Mouse (Mus musculus) embryonic facial prominence, embryonic 10.5 days (tissue): ENCODE results near the gene Cd5. TPM values are rescaled to one million over a fixed set of nuclear protein-coding genes. Genes with fewer than 3 reads are reported as not detected.
A peak's percentile ranks its signal among the peaks of the same experiment; 100 is the strongest.

Experiments used
- DNase-seq: peaks from one replicate; pipeline ENCODE4 v3.0.0-alpha.2; 2017; ENCODE audit warnings: low spot score
- H3K27ac ChIP-seq: fragments of 300-500 bp; sonication (generic); replicated peaks from 2 replicates; pipeline ENCODE4 v1.5.1; 2016; ENCODE audit warnings: mild to moderate bottlenecking
- H3K27me3 ChIP-seq: fragments of 300-500 bp; sonication (generic); replicated peaks from 2 replicates; pipeline ENCODE4 v1.6.1; 2016; ENCODE audit warnings: low read depth, mild to moderate bottlenecking; ENCODE audit not compliant: poor library complexity, severe bottlenecking
- H3K36me3 ChIP-seq: fragments of 300-500 bp; sonication (generic); replicated peaks from 2 replicates; pipeline ENCODE4 v1.6.1; 2016; ENCODE audit warnings: mild to moderate bottlenecking, moderate library complexity
- H3K4me1 ChIP-seq: fragments of 300-500 bp; sonication (generic); 2 replicates; pipeline ENCODE4 v1.6.1; 2016
- H3K4me3 ChIP-seq: fragments of 300-500 bp; sonication (generic); 2 replicates; pipeline ENCODE4 v1.5.1; 2016; ENCODE audit warnings: mild to moderate bottlenecking, moderate library complexity
- H3K9me3 ChIP-seq: fragments of 300-500 bp; sonication (generic); 2 replicates; pipeline ENCODE4 v1.6.1; 2016; ENCODE audit warnings: mild to moderate bottlenecking
- WGBS: fragments of 180-500 bp; shearing (Covaris S2); methylation state at CpG from one replicate; pipeline ENCODE4 v1.1.7; 2016; 5-methylcytosine and 5-hydroxymethylcytosine counted together
- polyA plus RNA-seq: library from polyadenylated mRNA; unstranded; fragments of >200 nt; fragmentation: Nextera tagmentation; extraction: Ambion mirVana; gene quantifications from 2 replicates; pipeline ENCODE4 v1.2.1, GENCODE M21; 2016

Gene Cd5
- polyA plus RNA-seq, 1 experiment from 2014 or later: 0.15 TPM

DNA sequence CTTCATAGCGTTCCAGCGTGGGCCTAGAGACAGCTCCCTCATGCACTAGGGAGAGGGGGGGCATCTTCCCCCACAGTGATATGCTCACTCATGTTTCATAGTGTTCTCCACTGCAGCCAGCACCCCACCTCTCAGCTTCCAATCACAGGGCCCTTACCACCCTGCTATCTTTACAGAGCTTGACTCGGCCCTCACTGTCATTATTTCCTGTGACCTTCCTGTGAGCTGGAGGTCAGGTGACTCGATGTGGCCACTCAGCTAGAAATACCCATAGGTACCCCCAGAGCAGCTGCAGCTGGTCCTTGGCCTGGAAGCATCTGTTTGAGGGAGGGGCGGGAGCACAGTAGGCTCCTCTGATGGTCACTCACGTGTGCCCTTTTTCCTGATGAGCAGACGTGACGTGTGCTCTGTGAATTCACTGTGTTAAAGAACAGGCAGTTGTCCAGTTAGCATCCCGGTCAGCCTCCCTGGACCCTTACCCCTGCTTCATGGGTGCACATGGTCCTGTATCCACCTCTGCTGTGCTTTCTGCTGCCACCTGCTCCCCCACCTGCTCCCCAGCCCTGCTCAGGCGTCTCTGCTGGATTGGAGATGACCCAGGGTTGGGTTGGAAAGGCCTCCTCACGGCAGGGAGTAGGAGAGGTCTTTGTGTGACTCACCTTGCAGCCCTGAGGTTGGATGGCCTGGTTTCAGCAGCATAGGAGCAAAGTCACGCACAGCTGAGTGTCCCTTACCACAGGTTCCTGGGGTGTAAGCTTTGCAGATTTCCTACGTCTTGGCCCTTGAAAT is 31.5 kb downstream of the Cd5 start:
- H3K36me3 ChIP-seq: peaks cover 63% of the 10 kb centered on the region
- no peak overlapping the region for H3K4me3 ChIP-seq
- no peak overlapping the region for H3K27ac ChIP-seq
- WGBS: 80% methylated on average over 13 of the region's 13 CpGs
- peaks cover 22% of the 10 kb centered on the region for H3K4me1 ChIP-seq
- DNase-seq: no peak
- H3K27me3 ChIP-seq: no peaks in the 10 kb centered on the region
- no peaks in the 10 kb centered on the region for H3K9me3 ChIP-seq

GRCm38 (mm10) chr19:10703470-10703869 is 35.3 kb downstream of the Cd5 start:
- Histone ChIP-seq H3K9me3 (no peaks in the 10 kb centered on the region), H3K4me3 (no peak overlapping the region), H3K36me3 (peaks cover 29% of the 10 kb centered on the region), H3K27ac (no peak overlapping the region), H3K27me3 (no peaks in the 10 kb centered on the region), H3K4me1 (peaks cover 50% of the 10 kb centered on the region)
- DNase-seq: no peak
- 94% methylated on average over 8 of the region's 8 CpGs for WGBS

GRCm38 (mm10) chr19:10702125-10702524 is 36.7 kb downstream of the Cd5 start:
- H3K27me3 ChIP-seq: no peaks in the 10 kb centered on the region
- whole genome bisulfite sequencing: 79% methylated on average over 8 of the region's 8 CpGs
- H3K4me3 ChIP-seq: no peak overlapping the region
- no peak for DNase-seq
- H3K36me3 ChIP-seq: peaks cover 17% of the 10 kb centered on the region
- H3K9me3 ChIP-seq: no peaks in the 10 kb centered on the region
- H3K27ac ChIP-seq: no peak overlapping the region
- H3K4me1 ChIP-seq: peaks cover 63% of the 10 kb centered on the region

GRCm38 (mm10) chr19:10701013-10701726 is 37.6 kb downstream of the Cd5 start:
- Histone ChIP-seq H3K4me3 (no peak overlapping the region), H3K36me3 (peaks cover 7% of the 10 kb centered on the region), H3K9me3 (no peaks in the 10 kb centered on the region), H3K4me1 (peaks cover 69% of the 10 kb centered on the region), H3K27me3 (no peaks in the 10 kb centered on the region), H3K27ac (no peak overlapping the region)
- WGBS: 67% methylated on average over 6 of the region's 6 CpGs
- no peak for DNase-seq

GRCm38 (mm10) chr19:10699851-10700250 is 39.0 kb downstream of the Cd5 start:
- H3K4me3 ChIP-seq: no peak overlapping the region
- H3K36me3 ChIP-seq: 0 out of 2 replicates have a peak, but pooled peaks cover 5% of the 10 kb centered on the region
- H3K27me3 ChIP-seq: no peaks in the 10 kb centered on the region
- H3K9me3 ChIP-seq: no peaks in the 10 kb centered on the region
- no peak overlapping the region for H3K27ac ChIP-seq
- DNase-seq: no peak
- peaks cover 74% of the 10 kb centered on the region for H3K4me1 ChIP-seq
- 68% methylated on average over 9 of the region's 9 CpGs for WGBS

GRCm38 (mm10) chr19:10698131-10698991 is 40.4 kb downstream of the Cd5 start:
- Histone ChIP-seq H3K27me3 (no peaks in the 10 kb centered on the region), H3K4me1 (peaks cover 74% of the 10 kb centered on the region), H3K9me3 (no peaks in the 10 kb centered on the region), H3K4me3 (no peak overlapping the region), H3K27ac (peak overlapping the region; percentile 12; the same call in 1 of the 2 replicates), H3K36me3 (0 out of 2 replicates have a peak, but pooled peaks cover 4% of the 10 kb centered on the region)
- no peak for DNase-seq
- WGBS: 75% methylated on average over 9 of the region's 9 CpGs

DNA sequence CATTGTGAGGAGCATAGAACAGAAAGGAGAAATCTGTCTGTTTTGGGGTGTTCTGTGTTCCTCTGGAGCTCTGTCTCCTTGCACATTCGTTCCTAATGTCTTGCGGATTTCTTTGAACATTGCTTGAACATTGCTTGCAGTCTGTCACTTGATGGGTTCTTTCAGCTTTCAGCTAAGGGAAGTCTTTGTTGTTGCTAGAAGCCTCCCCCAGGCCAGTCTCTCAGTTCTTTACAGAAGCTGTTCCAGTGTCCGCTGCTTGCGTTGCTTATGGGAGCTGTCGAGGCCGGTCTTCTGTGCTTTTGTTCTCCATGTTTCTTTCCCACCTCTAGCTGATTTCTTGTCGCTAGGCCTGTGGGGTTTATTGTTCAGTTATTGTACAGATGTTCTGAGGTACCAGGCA is 43.0 kb downstream of the Cd5 start:
- Histone ChIP-seq H3K27ac (peak overlapping the region; percentile 63), H3K9me3 (no peaks in the 10 kb centered on the region), H3K4me1 (peaks cover 61% of the 10 kb centered on the region), H3K36me3 (peaks cover 10% of the 10 kb centered on the region), H3K27me3 (no peaks in the 10 kb centered on the region), H3K4me3 (no peak overlapping the region)
- DNase-seq: no peak
- WGBS: 28% methylated on average over 7 of the region's 7 CpGs

DNA sequence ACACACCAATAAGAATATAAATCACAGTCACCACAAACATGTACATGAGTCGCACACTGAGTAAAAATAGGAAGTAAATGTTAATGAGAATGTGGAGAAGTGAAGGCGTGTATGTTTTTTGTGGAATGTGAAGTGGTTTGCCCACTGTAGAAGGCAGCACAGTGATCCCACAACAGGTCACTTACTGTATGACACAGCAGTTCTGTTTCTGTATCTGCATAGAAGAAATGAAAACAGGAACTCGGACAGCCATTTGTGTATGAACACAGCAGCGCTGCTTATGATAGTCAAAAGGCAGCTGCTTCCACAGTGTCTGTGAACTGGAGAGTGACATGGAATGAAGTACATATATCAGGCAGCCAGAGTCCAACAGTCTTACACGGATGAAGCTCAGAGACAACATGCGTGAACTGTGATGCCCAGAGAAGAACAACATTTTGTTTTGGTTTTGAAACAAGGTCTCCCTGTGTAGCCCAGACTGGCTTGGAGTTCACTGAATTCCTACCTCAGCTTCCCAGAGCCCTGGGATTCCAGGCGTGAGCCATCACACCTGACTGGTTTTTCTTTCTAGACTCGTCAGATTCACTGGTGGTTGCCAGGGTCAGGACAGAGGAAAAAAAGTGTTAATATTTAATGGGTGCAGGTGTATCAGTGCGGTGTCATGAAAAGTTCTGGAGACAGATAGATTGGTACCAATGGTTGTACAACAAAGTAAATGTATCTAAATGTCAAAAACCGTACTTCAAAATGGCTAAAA is 44.7 kb downstream of the Cd5 start:
- Histone ChIP-seq H3K9me3 (no peaks in the 10 kb centered on the region), H3K27ac (no peak overlapping the region), H3K36me3 (peaks cover 10% of the 10 kb centered on the region), H3K27me3 (no peaks in the 10 kb centered on the region), H3K4me3 (no peak overlapping the region), H3K4me1 (peaks cover 61% of the 10 kb centered on the region)
- 89% methylated on average over 10 of the region's 10 CpGs for WGBS
- DNase-seq: no peak

- H3K36me3 ChIP-seq: peaks cover 10% of the 10 kb centered on the region
- no peak overlapping the region for H3K4me3 ChIP-seq
- 85% methylated on average over 4 of the region's 4 CpGs for WGBS
- H3K27me3 ChIP-seq: no peaks in the 10 kb centered on the region
- 0 out of 2 replicates have a peak overlapping the region, but pooled peaks have one; percentile 40 for H3K27ac ChIP-seq
- no peaks in the 10 kb centered on the region for H3K9me3 ChIP-seq
- peaks cover 55% of the 10 kb centered on the region for H3K4me1 ChIP-seq
- no peak for DNase-seq
These were observed 46.4 kb downstream of the Cd5 start for GRCm38 (mm10) chr19:10692361-10692760.

GRCm38 (mm10) chr19:10691660-10692059 is 47.1 kb downstream of the Cd5 start:
- H3K4me3 ChIP-seq: no peak overlapping the region
- H3K27ac ChIP-seq: no peak overlapping the region
- no peaks in the 10 kb centered on the region for H3K27me3 ChIP-seq
- 84% methylated on average over 3 of the region's 3 CpGs for WGBS
- H3K9me3 ChIP-seq: no peaks in the 10 kb centered on the region
- peaks cover 49% of the 10 kb centered on the region for H3K4me1 ChIP-seq
- peaks cover 10% of the 10 kb centered on the region for H3K36me3 ChIP-seq
- DNase-seq: no peak

DNA sequence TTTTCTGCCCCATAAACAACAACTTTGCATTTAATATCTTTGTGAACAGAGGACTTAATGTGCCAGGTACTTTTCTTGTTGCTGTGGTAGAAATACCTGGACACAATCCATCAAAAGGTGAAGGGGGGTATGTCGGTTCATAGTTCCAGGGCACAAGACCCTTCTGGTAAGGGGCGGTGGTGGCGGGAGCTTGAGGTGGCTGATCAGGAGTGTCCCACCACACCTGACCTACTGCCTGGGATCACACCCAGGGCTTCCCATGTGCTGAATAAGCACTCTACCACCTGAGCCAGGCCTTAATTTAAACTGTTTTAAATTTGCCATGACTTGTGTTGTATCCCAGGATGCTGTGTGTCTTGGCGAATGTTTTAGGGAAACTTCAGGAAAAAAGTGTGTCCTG is 47.7 kb downstream of the Cd5 start:
- no peak for DNase-seq
- H3K4me1 ChIP-seq: peaks cover 46% of the 10 kb centered on the region
- no peak overlapping the region for H3K27ac ChIP-seq
- 90% methylated on average over 4 of the region's 4 CpGs for WGBS
- H3K9me3 ChIP-seq: no peaks in the 10 kb centered on the region
- H3K27me3 ChIP-seq: no peaks in the 10 kb centered on the region
- peaks cover 10% of the 10 kb centered on the region for H3K36me3 ChIP-seq
- no peak overlapping the region for H3K4me3 ChIP-seq

GRCm38 (mm10) chr19:10690336-10690735 is 48.5 kb downstream of the Cd5 start:
- H3K4me1 ChIP-seq: peaks cover 38% of the 10 kb centered on the region
- peaks cover 10% of the 10 kb centered on the region for H3K36me3 ChIP-seq
- no peaks in the 10 kb centered on the region for H3K9me3 ChIP-seq
- no peak for DNase-seq
- H3K4me3 ChIP-seq: peak overlapping the region; percentile 84
- H3K27ac ChIP-seq: peak overlapping the region; percentile 95
- WGBS: 89% methylated on average over 3 of the region's 3 CpGs
- H3K27me3 ChIP-seq: no peaks in the 10 kb centered on the region
